Mouse (Mus musculus): ENCODE measurements around the gene Samd4b.
"Not testable (repeated sequence)": the region's sequence is repeated elsewhere in the genome, so short reads cannot be mapped to it uniquely, and the experiment has no call there.

The Samd4b gene

DNA sequence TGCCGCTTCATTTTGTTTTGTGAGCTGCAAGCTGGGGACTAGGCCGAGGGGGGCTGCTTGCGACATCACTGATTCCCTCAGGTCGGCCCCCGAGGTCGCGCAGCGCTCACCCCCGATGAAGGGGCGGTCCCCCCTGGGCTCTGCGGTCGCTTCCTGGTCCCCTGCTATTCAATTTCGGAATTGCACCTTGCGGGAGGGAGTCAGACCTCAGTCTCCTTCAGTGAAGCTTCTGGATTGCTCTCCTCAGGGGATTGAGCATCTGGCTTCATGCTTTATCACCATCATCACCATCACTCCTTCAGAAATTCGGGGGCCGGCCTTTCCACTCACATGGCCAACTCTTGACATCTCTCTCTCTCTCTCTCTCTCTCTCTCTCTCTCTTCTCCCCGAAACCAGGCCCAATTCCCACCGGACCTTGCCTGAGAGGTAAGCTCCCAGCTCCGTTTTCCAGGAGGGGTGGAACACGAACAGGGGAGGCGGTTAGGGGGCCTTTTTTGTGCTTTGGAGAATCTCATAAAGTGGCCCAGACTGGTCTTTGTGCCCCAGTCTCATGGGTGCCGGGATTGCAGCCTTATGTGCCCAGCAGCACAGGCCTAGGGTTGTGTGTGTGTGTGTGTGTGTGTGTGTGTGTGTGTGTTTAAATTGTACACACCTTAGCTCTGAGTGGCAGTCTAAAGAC, 204.5 kb downstream of the Samd4b start:
- DNase-seq: no peak

DNA sequence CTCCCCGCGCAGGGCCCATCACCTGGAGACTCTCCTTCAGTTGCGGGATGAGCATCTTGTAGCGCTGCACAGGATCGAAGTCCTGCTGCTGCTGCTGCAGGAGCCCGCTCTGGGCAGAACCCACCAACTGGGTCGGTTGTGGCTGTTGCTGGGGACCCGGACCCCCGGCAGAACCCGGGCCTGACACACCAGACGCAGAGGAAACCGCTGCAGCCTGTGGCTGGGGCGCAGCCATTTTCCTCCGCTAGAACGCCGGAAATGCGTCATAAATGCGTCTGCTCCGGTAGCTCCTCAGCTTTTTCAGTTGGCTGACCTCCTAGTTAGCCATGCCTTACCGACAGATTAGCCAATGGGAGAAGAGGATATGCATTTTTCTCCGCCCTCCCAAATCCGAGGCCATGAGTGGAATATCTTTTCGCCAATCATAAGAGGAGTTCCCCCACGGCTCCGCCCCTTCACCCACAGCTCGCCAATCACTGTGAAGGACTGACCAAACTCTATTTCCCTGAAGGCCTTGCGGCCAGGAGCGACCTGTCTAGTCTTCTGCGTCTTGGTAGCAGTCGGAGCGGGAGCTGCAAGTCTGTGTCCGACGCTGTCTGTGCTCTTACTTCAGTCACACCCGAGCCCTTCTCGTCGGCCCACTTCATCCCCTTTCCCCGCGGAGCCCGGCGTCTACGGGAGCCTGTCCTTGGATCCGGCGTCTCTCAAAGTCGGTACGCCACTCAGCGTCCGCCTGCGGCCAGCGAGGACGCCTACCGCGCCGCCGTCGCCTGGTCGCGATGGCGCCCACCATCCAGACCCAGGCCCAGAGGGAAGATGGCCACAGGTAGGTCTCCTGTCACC, 205.3 kb downstream of the Samd4b start, which contains the start of the genes Med29 and Paf1:
TSS of gene Med29 (minus strand) at position 280 of the 843 bp plus-strand sequence.
TSS of gene Paf1 (plus strand) at position 523 of the 843 bp plus-strand sequence.
- DNase-seq: peak; percentile 99

GRCm38 (mm10) chr7:28390331-28390730, 207.6 kb downstream of the Samd4b start:
- DNase-seq: no peak

GRCm38 (mm10) chr7:28387384-28387783, 210.6 kb downstream of the Samd4b start:
- DNase-seq: not testable (repeated sequence)

GRCm38 (mm10) chr7:28386877-28387276, 211.1 kb downstream of the Samd4b start:
- not testable (repeated sequence) for DNase-seq

DNA sequence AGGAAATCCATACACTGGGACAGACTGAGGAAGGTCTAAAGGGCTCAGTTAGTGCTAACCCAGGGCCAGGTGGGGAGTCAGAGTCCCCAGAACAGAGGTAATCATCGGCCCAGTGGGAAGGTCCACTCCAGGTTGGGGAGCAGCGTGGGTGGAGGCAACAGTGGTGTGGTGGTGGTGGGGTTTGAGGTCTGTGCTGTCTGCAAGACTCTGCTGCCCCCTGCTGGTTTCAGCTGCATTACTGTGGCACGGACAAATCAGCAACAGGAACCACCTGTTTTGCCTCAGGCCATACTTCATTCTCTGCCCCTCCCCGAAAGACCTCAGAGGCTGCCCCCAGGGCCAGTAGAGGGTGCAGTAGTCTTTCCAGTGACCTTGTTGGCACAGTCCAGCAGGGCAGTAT, 211.5 kb downstream of the Samd4b start:
- peak; percentile 72 for DNase-seq

DNA sequence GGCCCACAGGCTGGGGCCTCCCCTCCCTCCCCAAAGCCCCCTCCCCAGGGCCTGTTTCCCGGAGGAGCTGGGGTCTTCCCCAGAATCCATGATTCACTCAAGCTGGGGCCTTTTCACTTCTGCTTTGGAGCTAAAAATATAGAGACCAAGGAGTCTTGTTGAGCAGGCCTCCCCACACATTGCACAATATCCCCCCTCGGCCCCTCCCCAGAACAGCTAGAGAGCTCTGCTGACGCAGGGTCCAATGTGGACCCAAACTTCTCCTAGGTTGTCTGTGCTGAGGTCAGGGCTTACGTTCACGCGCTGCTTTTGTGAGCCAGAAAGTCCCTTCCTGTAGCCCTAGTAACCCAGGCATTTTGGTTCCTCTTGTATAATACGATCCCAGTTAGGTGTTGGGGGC, 211.9 kb downstream of the Samd4b start:
- DNase-seq: no peak

GRCm38 (mm10) chr7:28385196-28385595, 212.7 kb downstream of the Samd4b start:
- DNase-seq: no peak

DNA sequence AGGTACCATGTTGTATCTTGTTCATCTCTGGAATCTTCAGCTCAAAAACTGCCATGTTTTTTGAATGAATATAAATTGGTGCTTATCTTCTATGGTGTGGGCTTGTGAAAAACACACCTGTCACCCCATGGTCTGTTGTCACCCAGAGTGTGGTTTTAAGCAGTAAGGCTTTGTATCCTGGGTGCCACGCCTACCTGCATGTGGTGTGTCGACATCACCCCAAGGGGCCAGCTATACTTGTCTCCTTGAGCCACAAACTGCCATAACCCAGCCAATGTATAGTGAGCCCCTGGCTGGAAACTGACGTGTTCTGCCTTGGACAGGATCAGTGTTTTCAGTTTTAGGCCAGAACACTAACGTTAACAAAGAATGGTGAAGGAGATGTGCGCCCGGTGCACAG, 213.8 kb downstream of the Samd4b start:
- no peak for DNase-seq

DNA sequence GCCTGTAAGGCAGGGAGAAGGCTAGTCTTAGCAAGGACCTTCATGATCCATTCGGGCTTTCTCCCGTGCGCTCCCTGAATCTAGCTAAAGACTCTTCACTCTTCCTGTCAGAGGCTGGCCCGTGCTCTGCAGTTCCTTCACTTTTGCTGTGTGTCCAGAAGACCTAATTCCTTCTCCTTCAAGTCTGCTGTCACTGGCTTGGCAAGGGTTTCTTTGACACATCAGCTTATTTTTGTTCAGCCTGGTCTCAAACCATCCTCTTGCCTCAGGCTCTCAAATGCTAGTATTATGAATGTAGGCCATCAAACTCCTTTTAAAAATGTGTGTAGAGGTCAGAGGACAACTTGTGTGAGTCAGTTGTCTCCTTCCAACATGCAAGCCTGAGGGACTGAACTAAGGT, 214.3 kb downstream of the Samd4b start:
- DNase-seq: no peak

GRCm38 (mm10) chr7:28382981-28383396, 215.0 kb downstream of the Samd4b start:
- no peak for DNase-seq

DNA sequence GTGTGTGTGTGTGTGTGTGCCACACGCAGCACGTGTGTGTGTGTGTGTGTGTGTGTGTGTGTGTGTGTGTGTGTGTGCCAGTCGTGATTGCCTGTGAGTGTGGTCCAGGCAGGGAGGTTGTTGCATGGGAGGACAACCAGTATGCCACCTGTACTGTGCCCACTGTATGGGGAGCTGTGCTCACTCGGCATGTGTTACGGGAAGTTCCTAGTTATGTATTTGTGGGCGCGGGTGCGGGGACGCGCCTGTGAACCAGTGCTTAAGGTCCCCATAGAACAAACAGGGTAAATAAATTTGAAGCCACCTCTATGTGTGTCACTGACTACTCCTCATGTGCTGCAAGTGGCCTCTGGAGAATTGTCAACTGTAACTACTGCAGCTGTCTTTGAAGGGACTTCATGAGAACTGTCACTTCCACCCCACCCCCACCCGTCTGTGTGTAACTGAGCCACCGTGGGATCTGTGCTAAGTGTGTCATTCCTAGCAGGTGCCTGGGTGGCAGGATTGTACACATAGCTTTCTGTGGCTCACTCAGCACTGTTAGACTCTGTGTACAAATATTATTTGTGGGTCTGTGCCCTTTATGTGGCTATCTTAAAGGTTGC, 215.5 kb downstream of the Samd4b start:
- no peak for DNase-seq

GRCm38 (mm10) chr7:28381938-28382337, 216.0 kb downstream of the Samd4b start:
- no peak for DNase-seq

- DNase-seq: no peak
Measured at GRCm38 (mm10) chr7:28381017-28381790, 216.7 kb downstream of the Samd4b start.

- DNase-seq: no peak
Measured at GRCm38 (mm10) chr7:28380237-28381016, 217.5 kb downstream of the Samd4b start, which contains the start of gene Zfp36. Zfp36 (minus strand) TSS chr7:28380253.

GRCm38 (mm10) chr7:28378769-28379651, 218.9 kb downstream of the Samd4b start:
- DNase-seq: peak; percentile 72

GRCm38 (mm10) chr7:28378066-28378690, 219.8 kb downstream of the Samd4b start:
- DNase-seq: no peak

DNA sequence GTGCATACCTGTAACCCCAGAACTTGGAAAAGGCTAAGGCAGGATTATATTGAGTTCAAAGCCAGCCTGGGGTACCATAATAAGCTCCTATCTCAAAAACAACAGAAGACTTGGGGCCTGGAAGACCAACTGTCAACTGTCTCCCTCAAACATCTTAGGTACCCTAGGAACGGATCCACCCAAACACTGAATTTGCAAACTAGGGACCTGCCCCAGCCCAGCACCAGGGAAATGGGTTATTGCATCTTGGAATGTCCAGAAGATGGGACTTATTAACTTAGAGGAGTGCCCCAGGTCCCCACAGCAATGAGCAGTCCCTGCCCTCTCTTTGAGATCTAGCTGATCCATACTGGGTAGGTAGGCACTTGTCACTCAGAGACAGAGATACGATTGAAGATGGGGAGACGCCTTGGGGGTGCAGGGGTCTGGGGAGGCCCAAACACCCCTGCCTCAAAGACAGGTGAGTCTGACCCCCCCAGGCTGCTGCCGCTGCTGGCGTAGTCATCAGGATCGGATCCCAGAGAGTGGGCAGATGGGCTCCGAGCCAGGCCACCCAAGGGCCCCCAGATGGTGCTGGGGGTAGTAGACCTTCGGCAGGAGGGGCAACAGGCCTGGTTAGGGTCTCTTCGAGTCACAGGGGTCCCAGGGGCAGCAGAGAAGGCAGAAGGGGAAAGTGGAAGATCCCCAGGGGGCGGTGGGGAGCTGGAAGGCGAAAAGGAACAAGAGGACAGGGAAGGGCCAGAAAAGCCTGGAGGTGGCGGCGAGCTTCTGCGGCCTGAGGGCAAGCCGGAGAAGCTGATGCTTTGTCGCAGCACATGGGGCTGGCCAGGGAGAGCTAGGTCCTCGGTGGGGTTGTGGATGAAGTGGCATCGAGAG, 220.5 kb downstream of the Samd4b start:
- no peak for DNase-seq

Measured in cerebellum, adult 9-10 months (tissue).